Mouse (Mus musculus) heart, postnatal 0 days (tissue): Measurements from ENCODE around the gene 9930021J03Rik. TPM values are rescaled to one million over a fixed set of nuclear protein-coding genes. Genes with fewer than 3 reads are reported as not detected.
A peak's percentile ranks its signal among the peaks of the same experiment; 100 is the strongest.

Experiments
- ATAC-seq: fragments of 200-750 bp; cut with Nextera tagmentation; 2 replicates; pipeline ENCODE4 v1.8.0; 2017; ENCODE audit warnings: low read depth, moderate number of reproducible peaks, moderate library complexity; ENCODE audit not compliant: insufficient read depth
- DNase-seq: peaks from one replicate; pipeline ENCODE4 v3.0.0-alpha.2; 2016; ENCODE audit warnings: low spot score
- H3K27ac ChIP-seq: fragments of 300-500 bp; sonication (generic); 2 replicates; pipeline ENCODE4 v1.5.1; 2014; ENCODE audit warnings: low read depth, mild to moderate bottlenecking
- H3K27me3 ChIP-seq: fragments of 300-500 bp; sonication (generic); 2 replicates; pipeline ENCODE4 v1.6.1; 2014; ENCODE audit warnings: low read length, mixed read lengths; ENCODE audit not compliant: control insufficient read depth, insufficient read depth
- H3K36me3 ChIP-seq: fragments of 300-500 bp; sonication (generic); replicated peaks from 2 replicates; pipeline ENCODE4 v1.6.1; 2014; ENCODE audit warnings: low read length, mixed read lengths; ENCODE audit not compliant: control insufficient read depth, insufficient read depth
- H3K4me1 ChIP-seq: fragments of 300-500 bp; sonication (generic); 2 replicates; pipeline ENCODE4 v1.6.1; 2014; ENCODE audit warnings: antibody characterized with exemption; ENCODE audit not compliant: control insufficient read depth, insufficient read depth
- H3K4me2 ChIP-seq: fragments of 300-500 bp; sonication (generic); 2 replicates; pipeline ENCODE4 v1.6.1; 2014; ENCODE audit warnings: low read depth, mild to moderate bottlenecking, low read length, moderate library complexity
- H3K4me3 ChIP-seq: fragments of 300-500 bp; sonication (generic); 2 replicates; pipeline ENCODE4 v1.5.1; 2014; ENCODE audit warnings: low read depth, low read length
- H3K9ac ChIP-seq: fragments of 300-500 bp; sonication (generic); replicated peaks from 2 replicates; pipeline ENCODE4 v1.6.1; 2014; ENCODE audit warnings: low read depth, low read length, mixed read lengths
- H3K9me3 ChIP-seq: fragments of 300-500 bp; sonication (generic); replicated peaks from 2 replicates; pipeline ENCODE4 v1.6.1; 2016; ENCODE audit warnings: low read length; ENCODE audit not compliant: control insufficient read depth
- CTCF ChIP-seq: IDR thresholded peaks from 2 replicates; pipeline ENCODE4 v1.5.1; 2016; ENCODE audit warnings: antibody characterized with exemption, control low read depth, low read depth
- EP300 ChIP-seq: IDR thresholded peaks from 2 replicates; pipeline ENCODE4 v1.6.1; 2016; ENCODE audit warnings: antibody characterized with exemption, low read depth
- WGBS: fragments of 180-500 bp; shearing (Covaris S2); extraction: QIAGEN DNeasy Blood & Tissue Kit; methylation state at CpG from one replicate; pipeline ENCODE4 v1.1.7; 2014; 5-methylcytosine and 5-hydroxymethylcytosine counted together
- polyA plus RNA-seq: library from polyadenylated mRNA; unstranded; fragments of >200 nt; fragmentation: Nextera tagmentation; extraction: Ambion mirVana; gene quantifications from 2 replicates; pipeline ENCODE4 v1.2.1, GENCODE M21; 2015
- total RNA-seq: library from RNA; depleted of rRNA; stranded (reverse); fragments of >200 nt; gene quantifications from 2 replicates; pipeline ENCODE4 v1.2.3, GENCODE M21; 2014; ENCODE audit warnings: low replicate concordance

9930021J03Rik gene
- total and polyA plus RNA-seq, 2 experiments from 2014 or later = 1.9 to 8.6 TPM

DNA sequence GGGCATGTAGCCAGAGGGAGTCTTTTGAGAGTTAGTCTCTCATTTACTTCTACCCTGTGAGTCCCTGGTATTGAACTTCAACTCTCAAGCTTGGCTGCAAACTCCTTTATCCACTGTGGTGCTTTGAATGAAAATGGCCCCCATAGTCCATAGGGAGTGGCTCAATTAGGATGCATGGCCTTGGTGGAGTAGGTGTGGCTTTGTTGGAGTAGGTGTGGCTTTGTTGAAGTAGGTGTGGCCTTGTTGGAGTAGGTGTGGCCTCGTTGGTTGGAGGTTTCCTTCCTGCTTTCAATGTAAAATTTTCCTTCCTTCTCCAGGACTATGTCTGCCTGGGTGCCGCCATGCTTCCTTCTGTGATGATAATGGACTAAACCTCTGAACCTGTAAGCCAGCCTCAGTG, 25.1 kb upstream of the 9930021J03Rik start:
- H3K4me1 ChIP-seq = no peaks in the 10 kb centered on the region
- ATAC-seq = no peak
- H3K9ac ChIP-seq = no peak overlapping the region
- H3K4me2 ChIP-seq = no peak overlapping the region
- no peak overlapping the region for H3K27ac ChIP-seq
- H3K4me3 ChIP-seq = no peak overlapping the region
- 68% methylated on average over 2 of the region's 2 CpGs for WGBS
- no peaks in the 10 kb centered on the region for H3K27me3 ChIP-seq
- TF ChIP-seq CTCF = no peak
- no peak for TF ChIP-seq EP300
- DNase-seq = no peak
- H3K9me3 ChIP-seq = no peaks in the 10 kb centered on the region
- H3K36me3 ChIP-seq = no peaks in the 10 kb centered on the region

DNA sequence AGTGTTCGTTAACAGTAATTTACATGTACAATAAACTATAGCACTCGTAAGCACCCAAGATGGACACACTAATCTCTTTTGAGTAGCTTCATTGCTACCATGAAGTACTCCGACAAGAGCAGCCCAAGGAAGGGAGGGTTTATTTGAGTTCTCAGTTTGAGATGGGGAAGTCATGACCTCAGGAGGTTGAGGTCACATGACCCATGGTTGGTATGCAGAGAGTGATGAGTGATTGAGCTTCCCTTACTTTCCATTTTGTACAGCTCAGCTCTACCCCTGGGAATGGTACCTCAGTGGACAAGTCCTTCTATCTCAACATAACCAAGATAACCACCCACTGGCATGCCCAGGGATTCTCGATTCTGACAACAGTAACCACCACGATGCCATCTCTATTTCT, 22.8 kb upstream of the 9930021J03Rik start:
- no peak for DNase-seq
- no peak for TF ChIP-seq CTCF
- TF ChIP-seq EP300 = no peak
- no peak for ATAC-seq
- no peak overlapping the region for H3K4me2 ChIP-seq
- no peaks in the 10 kb centered on the region for H3K36me3 ChIP-seq
- H3K27ac ChIP-seq = no peak overlapping the region
- no peaks in the 10 kb centered on the region for H3K9me3 ChIP-seq
- WGBS = 67% methylated on average over 5 of the region's 5 CpGs
- H3K4me1 ChIP-seq = no peaks in the 10 kb centered on the region
- H3K4me3 ChIP-seq = no peak overlapping the region
- H3K27me3 ChIP-seq = no peaks in the 10 kb centered on the region
- no peak overlapping the region for H3K9ac ChIP-seq

DNA sequence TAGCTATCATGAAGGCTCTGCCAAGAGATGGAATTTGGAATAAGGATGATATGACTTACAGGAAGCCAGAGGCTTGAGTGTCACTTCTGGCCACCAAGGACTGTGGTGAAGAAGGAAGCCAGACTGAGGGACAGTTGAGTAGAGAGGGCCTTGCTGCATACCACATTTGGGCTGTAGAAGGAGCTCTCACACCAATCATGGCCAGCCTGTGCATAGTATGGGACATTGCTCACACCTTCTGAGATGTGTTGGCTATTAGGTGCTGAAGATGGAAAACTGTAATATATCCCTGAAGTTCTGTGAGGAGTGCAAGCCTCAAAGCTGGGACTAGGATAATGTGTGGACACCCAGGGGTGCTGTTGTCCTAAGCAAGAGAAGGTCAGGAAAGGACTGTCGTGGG, 20.9 kb upstream of the 9930021J03Rik start:
- H3K27me3 ChIP-seq = no peaks in the 10 kb centered on the region
- no peak overlapping the region for H3K4me2 ChIP-seq
- WGBS = 58% methylated on average over 1 of the region's 1 CpGs
- H3K9me3 ChIP-seq = no peaks in the 10 kb centered on the region
- ATAC-seq (peak; percentile 74; the same call in 1 of the 2 replicates), DNase-seq (peak; percentile 33)
- no peak overlapping the region for H3K9ac ChIP-seq
- TF ChIP-seq EP300 = no peak
- peak; percentile 86 for TF ChIP-seq CTCF
- H3K36me3 ChIP-seq = no peaks in the 10 kb centered on the region
- H3K27ac ChIP-seq = no peak overlapping the region
- H3K4me1 ChIP-seq = no peaks in the 10 kb centered on the region
- no peak overlapping the region for H3K4me3 ChIP-seq

DNA sequence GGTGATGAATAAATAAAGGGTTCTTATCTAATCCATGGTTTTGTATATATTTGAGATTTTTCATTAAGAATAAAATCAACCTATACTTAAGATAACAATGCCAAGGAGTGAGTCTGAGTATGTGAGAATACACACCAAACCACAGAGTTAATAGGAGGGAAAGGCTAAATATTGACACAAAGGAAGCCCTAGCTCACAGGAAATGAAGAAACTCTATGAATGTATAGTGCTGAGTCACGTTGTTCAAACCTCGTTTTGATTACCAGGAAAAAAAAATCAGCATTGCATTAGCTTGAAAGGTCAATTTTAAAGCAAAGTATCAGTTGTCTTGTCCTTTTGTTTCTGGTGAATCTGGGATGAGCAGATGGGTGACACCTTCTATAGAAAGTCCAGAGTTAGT, 19.2 kb upstream of the 9930021J03Rik start:
- Histone ChIP-seq H3K4me1 (no peaks in the 10 kb centered on the region), H3K27ac (no peak overlapping the region), H3K27me3 (no peaks in the 10 kb centered on the region), H3K9me3 (no peaks in the 10 kb centered on the region), H3K4me3 (no peak overlapping the region), H3K9ac (no peak overlapping the region), H3K4me2 (no peak overlapping the region), H3K36me3 (no peaks in the 10 kb centered on the region)
- TF ChIP-seq CTCF (no peak), EP300 (no peak)
- no peak for ATAC-seq
- WGBS = 41% methylated on average over 2 of the region's 2 CpGs
- no peak for DNase-seq

DNA sequence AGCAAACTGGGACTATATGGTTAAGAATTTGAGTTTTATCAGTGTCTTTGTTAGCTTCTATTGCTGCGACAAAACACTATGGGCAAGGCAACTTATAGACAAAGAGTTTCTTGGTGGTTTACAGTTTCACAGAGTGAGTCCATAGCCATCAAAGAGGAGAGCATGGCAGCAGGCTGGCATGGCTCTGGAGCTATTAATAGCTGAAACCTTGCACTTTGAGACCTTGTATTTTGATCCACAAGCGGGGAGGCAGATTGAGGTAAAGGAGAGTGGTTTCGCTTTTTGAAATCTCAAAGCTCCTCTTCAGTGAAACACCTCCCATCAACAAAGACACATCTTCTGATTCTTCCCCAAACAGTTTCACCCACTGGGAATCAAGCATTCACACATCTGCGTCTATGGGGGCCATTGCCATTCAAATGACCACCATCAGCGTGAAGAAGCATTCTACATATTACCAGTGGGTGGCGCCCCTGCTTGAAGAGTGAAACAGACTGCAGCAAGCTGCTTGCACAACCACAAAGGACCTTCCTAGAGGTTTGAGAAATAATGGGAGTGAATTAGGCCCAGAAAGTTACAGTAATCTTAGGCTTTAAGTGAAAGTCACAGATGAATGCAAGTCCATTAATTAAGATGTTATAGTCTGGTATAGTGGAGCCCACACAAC, 18.4 kb upstream of the 9930021J03Rik start:
- Histone ChIP-seq H3K4me3 (no peak overlapping the region), H3K4me1 (no peaks in the 10 kb centered on the region), H3K27ac (no peak overlapping the region), H3K27me3 (no peaks in the 10 kb centered on the region), H3K36me3 (no peaks in the 10 kb centered on the region), H3K4me2 (no peak overlapping the region), H3K9me3 (no peaks in the 10 kb centered on the region), H3K9ac (no peak overlapping the region)
- TF ChIP-seq EP300 (no peak), CTCF (peak; percentile 76)
- ATAC-seq (no peak), DNase-seq (peak; percentile 30)
- 48% methylated on average over 6 of the region's 6 CpGs for WGBS

DNA sequence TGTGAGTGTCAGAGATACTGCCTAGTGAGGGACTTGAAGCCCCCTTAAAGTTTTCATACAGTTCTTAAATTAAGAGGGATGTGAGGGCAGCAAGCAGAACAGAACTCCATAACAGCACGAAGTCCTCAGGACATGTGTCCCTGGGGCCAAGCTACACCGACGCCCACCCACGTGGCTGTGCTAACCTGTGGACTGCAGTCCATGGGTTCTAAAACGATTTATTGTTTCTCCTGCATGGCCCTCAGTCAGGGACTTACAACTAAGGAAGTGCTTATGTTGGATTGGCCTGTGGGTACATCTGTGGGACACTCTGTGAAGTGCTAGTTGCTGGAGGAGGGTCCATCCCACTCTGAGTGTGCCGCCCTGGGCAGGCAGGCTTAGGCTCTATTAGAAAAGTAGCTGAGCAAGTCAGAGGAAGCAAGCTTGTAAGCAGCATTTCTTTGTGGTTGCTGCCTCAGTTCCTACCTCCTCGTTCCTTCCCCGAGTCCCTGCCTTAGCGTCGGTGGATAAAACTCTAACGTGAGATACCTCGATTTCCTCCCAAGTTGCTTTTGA, 17.7 kb upstream of the 9930021J03Rik start:
- Histone ChIP-seq H3K4me3 (no peak overlapping the region), H3K36me3 (no peaks in the 10 kb centered on the region), H3K4me2 (no peak overlapping the region), H3K9ac (no peak overlapping the region), H3K9me3 (no peaks in the 10 kb centered on the region), H3K27ac (no peak overlapping the region), H3K4me1 (no peaks in the 10 kb centered on the region), H3K27me3 (no peaks in the 10 kb centered on the region)
- TF ChIP-seq EP300 (no peak), CTCF (no peak)
- no peak for DNase-seq
- WGBS = 67% methylated on average over 12 of the region's 12 CpGs
- ATAC-seq = no peak
